Mouse (Mus musculus): Measurements from ENCODE around the gene Pcsk6.

- TF ChIP-seq SIN3A (IDR thresholded peaks at IDR 0.05; ENCODE audit: low read length) (no peak), TCF12 (IDR thresholded peaks at IDR 0.05; ENCODE audit: low read depth, low read length) (no peak), CTCF (IDR thresholded peaks at IDR 0.05 in 2 of 3, conservative IDR thresholded peaks at IDR 0.05 in 1 of 3; ENCODE audit: control insufficient read depth in 1 of 3, insufficient read depth in 1 of 3, low read depth in 2 of 3, low read length in 3 of 3, poor library complexity in 1 of 3, severe bottlenecking in 1 of 3) (no peak)
Observed at GRCm38 (mm10) chr7:65958105-65958504, 96.6 kb downstream of the Pcsk6 start.
